Comparison of ENCODE assay signal across 13 mouse cellular contexts in the genomic region with DNA sequence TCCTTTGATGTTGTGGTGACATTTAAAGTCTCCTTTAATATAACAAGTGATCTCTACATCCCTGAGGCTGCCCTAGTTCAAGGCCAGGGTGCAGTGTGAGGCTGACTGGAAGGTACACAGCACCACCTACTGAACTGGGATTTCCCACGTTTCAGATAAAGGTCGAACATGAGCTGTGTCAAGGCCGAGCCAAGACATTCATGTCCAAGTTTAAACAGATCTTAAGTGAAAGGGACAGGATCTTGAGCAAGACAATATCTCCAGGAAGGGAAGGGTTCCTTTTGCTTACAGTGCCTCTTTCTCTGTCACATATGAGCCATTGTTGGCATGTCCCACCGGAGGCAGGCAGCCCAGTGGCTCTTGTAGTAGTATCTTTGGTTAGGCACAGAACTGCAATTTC.
DNase-seq lines count a peak whose midpoint lies in the region; ATAC-seq and TF ChIP-seq lines count a peak whose summit lies in the region.
"Had no signal": no experiment of that assay in that cellular context is flagged by ENCODE, and none has a peak within 500 bp of the region (broad histone marks: within the 10 kb centered on the region; RNA-seq: fewer than 3 reads in every experiment).

No protein-coding gene starts in this region.

- no peak for DNase-seq in layer of hippocampus, adult 2 months (ENCODE audit: low spot score in 2 of 2)
- no peak for DNase-seq in layer of hippocampus, adult 9-10 months (ENCODE audit: low spot score)
- peak; percentile 47 for DNase-seq in kidney, postnatal 10 days
- DNase-seq in lung, postnatal 36 days, result peak; percentile 71
- no peak for DNase-seq in urinary bladder, adult 18-20 months (ENCODE audit: low spot score in 2 of 2)
- DNase-seq in hindbrain, embryonic 14.5 days (ENCODE audit: low spot score), result no peak
- DNase-seq: cerebellum, adult 11 months; spleen, adult 18-20 months had no signal

- 75% methylated on average over 4 of the region's 4 CpGs for WGBS in hindbrain, embryonic 14.5 days

- TF ChIP-seq CTCF in layer of hippocampus, adult 2 months (conservative IDR thresholded peaks at IDR 0.05), result peak; percentile 28; the same call in 1 of the 2 replicates
- peak; percentile 4; the same call in 1 of the 2 replicates for TF ChIP-seq CTCF in embryonic fibroblast, embryonic 13.5 days (IDR thresholded peaks at IDR 0.05; ENCODE audit: borderline replicate concordance, insufficient read depth, low read length)

- no peak for ATAC-seq in erythroblast, adult 5-6 weeks (replicated peaks; ENCODE audit: low FRiP score, poor library complexity, severe bottlenecking)
- ATAC-seq in hindbrain, embryonic 14.5 days (ENCODE audit: low FRiP score), result no peak

- H3K27ac ChIP-seq in layer of hippocampus, adult 2 months, result no peak overlapping the region
- H3K27ac ChIP-seq in embryonic fibroblast, embryonic 13.5 days (ENCODE audit: insufficient read depth, low read length), result no peak overlapping the region
- no peak overlapping the region for H3K27ac ChIP-seq in hindbrain, embryonic 14.5 days
- H3K27ac ChIP-seq: hindbrain, embryonic 15.5 days; midbrain, embryonic 10.5 days had no signal

- H3K4me2 ChIP-seq in hindbrain, embryonic 14.5 days (replicated peaks), result no peak overlapping the region
- H3K4me2 ChIP-seq: hindbrain, embryonic 15.5 days had no signal

- H3K4me1 ChIP-seq in embryonic fibroblast, embryonic 13.5 days (ENCODE audit: control insufficient read depth, insufficient read depth, low read length), result no peaks in the 10 kb centered on the region
- H3K4me1 ChIP-seq in hindbrain, embryonic 14.5 days (replicated peaks; ENCODE audit: control insufficient read depth, insufficient read depth, low read length), result peaks cover 12% of the 10 kb centered on the region; the same call in 1 of the 2 replicates

- no peaks in the 10 kb centered on the region for H3K27me3 ChIP-seq in hindbrain, embryonic 14.5 days (ENCODE audit: control insufficient read depth, insufficient read depth, low read length)
- H3K27me3 ChIP-seq: CH12.LX; hindbrain, embryonic 15.5 days had no signal

- no peaks in the 10 kb centered on the region for H3K36me3 ChIP-seq in hindbrain, embryonic 14.5 days (replicated peaks; ENCODE audit: control insufficient read depth, insufficient read depth)
- H3K36me3 ChIP-seq: hindbrain, embryonic 15.5 days; midbrain, embryonic 10.5 days had no signal

- H3K9me3 ChIP-seq in hindbrain, embryonic 14.5 days (ENCODE audit: control insufficient read depth, low read length), result no peaks in the 10 kb centered on the region
- H3K9me3 ChIP-seq: hindbrain, embryonic 15.5 days; midbrain, embryonic 10.5 days had no signal

- no peak overlapping the region for H3K4me3 ChIP-seq in layer of hippocampus, adult 2 months
- H3K4me3 ChIP-seq in embryonic fibroblast, embryonic 13.5 days (ENCODE audit: insufficient read depth, low read length), result no peak overlapping the region
- H3K4me3 ChIP-seq in hindbrain, embryonic 14.5 days (replicated peaks; ENCODE audit: low read length), result no peak overlapping the region
- H3K4me3 ChIP-seq: hindbrain, embryonic 15.5 days; midbrain, embryonic 10.5 days had no signal

- TF ChIP-seq POLR2A in embryonic fibroblast, embryonic 13.5 days (IDR thresholded peaks at IDR 0.05; ENCODE audit: low read depth, low read length), result no peak

- H3K9ac ChIP-seq in hindbrain, embryonic 14.5 days, result no peak overlapping the region
- H3K9ac ChIP-seq: hindbrain, embryonic 15.5 days had no signal

Comparison
In these comparisons a context has a peak if more than half of its experiments do, and no peak if none do; other contexts are left out.
1. DNase-seq: peak in kidney, postnatal 10 days (single experiment) and lung, postnatal 36 days (single experiment); none in layer of hippocampus, adult 2 months (0 of 2), layer of hippocampus, adult 9-10 months (single experiment), urinary bladder, adult 18-20 months (0 of 2) and hindbrain, embryonic 14.5 days (single experiment).